Mouse (Mus musculus) liver, postnatal 0 days (tissue): ENCODE measurements around the gene Siah2. TPM values are rescaled to one million over a fixed set of nuclear protein-coding genes. Genes with fewer than 3 reads are reported as not detected.
A peak's percentile ranks its signal among the peaks of the same experiment; 100 is the strongest.

Experiments used
- ATAC-seq: fragments of 200-750 bp; cut with Nextera tagmentation; 2 replicates; pipeline ENCODE4 v1.8.0; 2017; ENCODE audit warnings: mild to moderate bottlenecking, moderate library complexity
- DNase-seq: peaks from one replicate; pipeline ENCODE4 v3.0.0-alpha.2; 2016
- H3K27ac ChIP-seq: fragments of 300-500 bp; sonication (generic); 2 replicates; pipeline ENCODE4 v1.5.1; 2014; ENCODE audit warnings: antibody characterized with exemption, moderate library complexity, mild to moderate bottlenecking, low read depth
- H3K27me3 ChIP-seq: fragments of 300-500 bp; sonication (generic); 2 replicates; pipeline ENCODE4 v1.6.1; 2014; ENCODE audit warnings: low read length, control low read depth, mixed read lengths; ENCODE audit not compliant: insufficient read depth
- H3K36me3 ChIP-seq: fragments of 300-500 bp; sonication (generic); replicated peaks from 2 replicates; pipeline ENCODE4 v1.6.1; 2014; ENCODE audit warnings: mild to moderate bottlenecking, control low read depth, low read length, moderate library complexity, mixed read lengths; ENCODE audit not compliant: insufficient read depth
- H3K4me1 ChIP-seq: fragments of 300-500 bp; sonication (generic); 2 replicates; pipeline ENCODE4 v1.6.1; 2014; ENCODE audit warnings: antibody characterized with exemption, mild to moderate bottlenecking, control low read depth; ENCODE audit not compliant: insufficient read depth
- H3K4me2 ChIP-seq: fragments of 300-500 bp; sonication (generic); 2 replicates; pipeline ENCODE4 v1.6.1; 2014; ENCODE audit warnings: low read depth, mild to moderate bottlenecking, low read length, moderate library complexity, mixed read lengths
- H3K4me3 ChIP-seq: fragments of 300-500 bp; sonication (generic); 2 replicates; pipeline ENCODE4 v1.5.1; 2014; ENCODE audit warnings: low read depth, low read length
- H3K9ac ChIP-seq: fragments of 300-500 bp; sonication (generic); replicated peaks from 2 replicates; pipeline ENCODE4 v1.6.1; 2014; ENCODE audit warnings: mild to moderate bottlenecking, moderate library complexity
- H3K9me3 ChIP-seq: fragments of 300-500 bp; sonication (generic); 2 replicates; pipeline ENCODE4 v1.6.1; 2016; ENCODE audit warnings: mild to moderate bottlenecking, control low read depth, low read length, mixed read lengths
- CTCF ChIP-seq: sonication (generic); IDR thresholded peaks from 2 replicates; pipeline ENCODE4 v1.5.1; 2016; ENCODE audit warnings: antibody characterized with exemption, low read depth
- EP300 ChIP-seq: IDR thresholded peaks from 2 replicates; pipeline ENCODE4 v1.6.1; 2016; ENCODE audit warnings: antibody characterized with exemption, low read depth, mild to moderate bottlenecking
- WGBS: fragments of 180-500 bp; shearing (Covaris S2); extraction: QIAGEN DNeasy Blood & Tissue Kit; methylation state at CpG from one replicate; pipeline ENCODE4 v1.1.7; 2014; ENCODE audit not compliant: insufficient replicate concordance; 5-methylcytosine and 5-hydroxymethylcytosine counted together
- polyA plus RNA-seq: library from polyadenylated mRNA; unstranded; fragments of >200 nt; fragmentation: Nextera tagmentation; extraction: Ambion mirVana; gene quantifications from 2 replicates; pipeline ENCODE4 v1.2.1, GENCODE M21; 2015

Siah2 gene
- polyA plus RNA-seq, 1 experiment from 2014 or later, result 7.1 TPM

GRCm38 (mm10) chr3:58650328-58650727, 41.9 kb downstream of the Siah2 start:
- no peak for ATAC-seq
- Histone ChIP-seq H3K36me3 (no peaks in the 10 kb centered on the region), H3K4me1 (0 out of 2 replicates have a peak, but pooled peaks cover 2% of the 10 kb centered on the region), H3K9ac (no peak overlapping the region), H3K27ac (no peak overlapping the region), H3K4me3 (no peak overlapping the region), H3K4me2 (no peak overlapping the region), H3K9me3 (no peaks in the 10 kb centered on the region), H3K27me3 (no peaks in the 10 kb centered on the region)
- 42% methylated on average over 4 of the region's 4 CpGs for WGBS
- no peak for TF ChIP-seq CTCF
- no peak for TF ChIP-seq EP300
- no peak for DNase-seq

DNA sequence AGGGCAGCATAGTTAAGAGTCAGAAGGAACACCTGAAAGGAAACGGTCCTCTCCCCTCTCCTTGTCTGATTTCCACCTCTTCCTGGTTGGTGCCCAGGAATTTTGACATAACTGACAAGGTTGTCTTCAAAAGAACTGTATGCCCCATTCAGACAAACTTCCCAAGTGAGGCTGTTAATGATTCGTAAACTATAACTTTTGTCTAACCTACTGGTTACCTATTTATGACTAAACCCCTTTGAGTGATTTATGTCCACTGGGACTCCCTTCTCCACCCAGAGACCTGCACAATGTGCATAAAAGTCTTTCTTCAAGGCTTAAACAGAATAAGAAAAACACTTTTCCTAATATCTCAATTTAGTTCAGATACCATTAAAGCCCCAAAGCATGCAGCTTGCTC, 45.0 kb downstream of the Siah2 start:
- no peak for ATAC-seq
- no peak overlapping the region for H3K4me2 ChIP-seq
- no peaks in the 10 kb centered on the region for H3K9me3 ChIP-seq
- DNase-seq, result no peak
- no peak overlapping the region for H3K27ac ChIP-seq
- no peaks in the 10 kb centered on the region for H3K27me3 ChIP-seq
- 52% methylated on average over 2 of the region's 2 CpGs for WGBS
- no peak overlapping the region for H3K9ac ChIP-seq
- no peak overlapping the region for H3K4me3 ChIP-seq
- no peaks in the 10 kb centered on the region for H3K36me3 ChIP-seq
- 0 out of 2 replicates have a peak, but pooled peaks cover 2% of the 10 kb centered on the region for H3K4me1 ChIP-seq
- TF ChIP-seq EP300, result no peak

DNA sequence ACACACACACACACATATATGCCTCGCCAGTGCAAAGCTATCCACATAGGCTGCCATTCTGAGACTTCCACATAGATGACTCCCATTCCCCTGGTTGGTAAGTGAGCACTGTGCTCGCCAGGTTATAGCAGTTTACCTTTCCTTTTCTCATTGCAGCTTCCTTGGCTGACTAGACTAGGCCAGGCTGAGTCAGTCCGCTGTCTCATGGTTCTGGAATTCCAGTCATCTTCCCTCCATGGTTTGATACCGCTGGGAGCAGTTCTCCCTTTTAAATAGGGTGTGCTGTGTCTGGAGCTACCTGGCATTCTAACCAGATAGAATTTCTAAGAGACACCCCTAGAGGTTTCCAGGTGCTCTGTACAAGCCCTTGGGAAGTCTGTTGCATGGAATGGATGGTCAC, 46.0 kb downstream of the Siah2 start:
- Histone ChIP-seq H3K36me3 (no peaks in the 10 kb centered on the region), H3K4me2 (no peak overlapping the region; the same call in 1 of the 2 replicates), H3K27ac (no peak overlapping the region), H3K27me3 (no peaks in the 10 kb centered on the region), H3K4me1 (0 out of 2 replicates have a peak, but pooled peaks cover 2% of the 10 kb centered on the region), H3K9ac (no peak overlapping the region), H3K4me3 (no peak overlapping the region), H3K9me3 (no peaks in the 10 kb centered on the region)
- 65% methylated on average over 4 of the region's 4 CpGs for WGBS
- TF ChIP-seq EP300, result no peak
- TF ChIP-seq CTCF, result no peak
- ATAC-seq (no peak), DNase-seq (no peak)

GRCm38 (mm10) chr3:58636406-58637295, 55.5 kb downstream of the Siah2 start, which contains the start of gene Erich6:
Gene Erich6, minus strand, starts transcription at chr3:58637207.
- 2% methylated on average over 34 of the region's 34 CpGs for WGBS
- Histone ChIP-seq H3K9ac (peak within 1 kb of the TSS; percentile 36; the same call in 1 of the 2 replicates), H3K27ac (no peak within 1 kb of the TSS), H3K4me2 (peak within 1 kb of the TSS; percentile 80), H3K4me3 (peak within 1 kb of the TSS; percentile 38), H3K4me1 (peaks cover 6% of the 10 kb centered on the region), H3K9me3 (no peaks in the 10 kb centered on the region), H3K36me3 (no peaks in the 10 kb centered on the region), H3K27me3 (no peaks in the 10 kb centered on the region)
- DNase-seq (peak; percentile 28), ATAC-seq (no peak)
- TF ChIP-seq CTCF (no peak), EP300 (no peak)

- no peak for ATAC-seq
- TF ChIP-seq CTCF (no peak), EP300 (no peak)
These were observed 60.5 kb downstream of the Siah2 start for GRCm38 (mm10) chr3:58631693-58632092.

DNA sequence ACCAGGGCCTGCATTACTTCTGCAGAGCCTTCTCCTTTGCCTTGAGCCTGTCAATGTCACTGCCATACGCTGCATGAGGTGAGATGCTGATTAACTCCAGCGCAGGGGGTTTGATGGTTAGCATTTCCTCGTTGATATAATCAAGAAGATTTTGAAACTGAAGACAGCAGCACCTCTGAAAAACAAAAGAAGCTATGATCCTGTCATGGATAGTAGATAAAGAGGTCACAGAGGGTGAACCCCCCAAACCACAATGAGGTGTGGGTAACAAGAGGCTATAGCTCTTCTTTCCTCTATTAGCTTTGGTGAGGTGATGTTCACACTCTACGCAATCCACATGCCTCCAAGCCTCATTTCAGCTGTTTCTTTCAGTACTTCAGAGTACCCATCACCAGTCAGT, 67.2 kb downstream of the Siah2 start:
- Histone ChIP-seq H3K27me3 (no peaks in the 10 kb centered on the region), H3K36me3 (no peaks in the 10 kb centered on the region), H3K9me3 (no peaks in the 10 kb centered on the region), H3K9ac (no peak overlapping the region), H3K4me3 (no peak overlapping the region), H3K27ac (no peak overlapping the region), H3K4me1 (no peaks in the 10 kb centered on the region), H3K4me2 (no peak overlapping the region)
- TF ChIP-seq EP300, result no peak
- no peak for TF ChIP-seq CTCF
- WGBS, result 82% methylated on average over 4 of the region's 4 CpGs
- DNase-seq (no peak), ATAC-seq (no peak)

More at GRCm38 (mm10) chr3:58631693-58632092, 60.5 kb downstream of the Siah2 start:
- Histone ChIP-seq H3K27ac (no peak overlapping the region), H3K4me2 (no peak overlapping the region), H3K4me1 (peaks cover 2% of the 10 kb centered on the region), H3K9me3 (no peaks in the 10 kb centered on the region), H3K9ac (no peak overlapping the region), H3K36me3 (no peaks in the 10 kb centered on the region), H3K4me3 (no peak overlapping the region), H3K27me3 (no peaks in the 10 kb centered on the region)
- DNase-seq, result no peak
- WGBS, result 60% methylated on average over 2 of the region's 2 CpGs

Other genes starting within 250 kb of the Siah2 start
- 20.1 and 20.6 TPM in 2 replicates for gene Eif2a, start 166.6 kb downstream of the Siah2 start, polyA plus RNA-seq
- gene Serp1, start 166.5 kb downstream of the Siah2 start, polyA plus RNA-seq, result 115 and 118 TPM in 2 replicates
- gene Selenot, start 115.8 kb downstream of the Siah2 start, polyA plus RNA-seq, result 13.5 TPM in 2 replicates
- gene Erich6, start 55.2 kb downstream of the Siah2 start, polyA plus RNA-seq, result not detected in 2 replicates
- gene Mindy4b-ps, start 129.9 kb upstream of the Siah2 start, polyA plus RNA-seq, result not detected in 2 replicates
- gene Clrn1, start 192.9 kb upstream of the Siah2 start, polyA plus RNA-seq, result not detected in 2 replicates